Mouse (Mus musculus) CH12F3 (cell line): Measurements from ENCODE around the gene Ewsr1.

Source experiments
- in situ Hi-C: fragments of 300-500 bp; cut with MboI; formaldehyde crosslinking; loops from 2 replicates; pipeline ENCODE4 v1.14.3; 2020; ENCODE audit warnings: low sequenced_read_pairs

Ewsr1 gene

GRCm38 (mm10) chr11:5025108-5025507 is 74.0 kb downstream of the Ewsr1 start:
- in situ Hi-C loops: no loop called here
